ENCODE assay signal across 8 mouse cellular contexts in genomic region chr8:46769408-46770180, GRCm38 (mm10). TPM values are rescaled to one million over a fixed set of nuclear protein-coding genes. Genes with fewer than 3 reads are reported as not detected.
DNase-seq lines count a peak whose midpoint lies in the region; ATAC-seq and TF ChIP-seq lines count a peak whose summit lies in the region.

No protein-coding gene starts in this region.

- no peaks in the 10 kb centered on the region for H3K36me3 ChIP-seq in embryonic facial prominence, embryonic 14.5 days (ENCODE audit: control insufficient read depth, insufficient read depth, low read length)
- no peaks in the 10 kb centered on the region for H3K36me3 ChIP-seq in intestine, embryonic 15.5 days

- no peaks in the 10 kb centered on the region for H3K9me3 ChIP-seq in embryonic facial prominence, embryonic 14.5 days (ENCODE audit: control insufficient read depth, low read length)
- no peaks in the 10 kb centered on the region for H3K9me3 ChIP-seq in intestine, embryonic 15.5 days

- no peak for TF ChIP-seq CTCF in layer of hippocampus, adult 2 months (conservative IDR thresholded peaks at IDR 0.05)

- H3K9ac ChIP-seq in embryonic facial prominence, embryonic 14.5 days (ENCODE audit: low read depth, low read length), result no peak overlapping the region; the same call in 1 of the 2 replicates
- no peak overlapping the region for H3K9ac ChIP-seq in intestine, embryonic 15.5 days

- peaks cover 17% of the 10 kb centered on the region for H3K4me1 ChIP-seq in embryonic facial prominence, embryonic 14.5 days (ENCODE audit: control insufficient read depth, insufficient read depth, low read length)
- peaks cover 7% of the 10 kb centered on the region for H3K4me1 ChIP-seq in intestine, embryonic 15.5 days (replicated peaks)

- H3K4me3 ChIP-seq in layer of hippocampus, adult 2 months, result no peak overlapping the region
- H3K4me3 ChIP-seq in embryonic facial prominence, embryonic 14.5 days (ENCODE audit: low read depth, low read length), result no peak overlapping the region
- no peak overlapping the region for H3K4me3 ChIP-seq in intestine, embryonic 15.5 days (replicated peaks)

- peak; percentile 13 to 58 for DNase-seq in layer of hippocampus, adult 2 months (ENCODE audit: low spot score in 2 of 2)
- no peak for DNase-seq in layer of hippocampus, adult 9-10 months (ENCODE audit: low spot score)
- no peak for DNase-seq in embryonic facial prominence, embryonic 14.5 days (ENCODE audit: low spot score)
- no peak for DNase-seq in MN1 (ENCODE audit: low spot score)
- DNase-seq in gastrocnemius, adult 8-10 months (ENCODE audit: low spot score in 2 of 2), result no peak
- no peak for DNase-seq in heart, postnatal 10 days

- ATAC-seq in embryonic facial prominence, embryonic 14.5 days (ENCODE audit: low read depth), result peak; percentile 70; the same call in 1 of the 2 replicates
- ATAC-seq in intestine, embryonic 15.5 days, result peak; percentile 57; the same call in 1 of the 2 replicates
- 0 out of 2 replicates have a peak, but pooled peaks have one; percentile 32 for ATAC-seq in megakaryocyte-erythroid progenitor cell, adult 5-6 weeks (replicated peaks; ENCODE audit: low FRiP score, low TSS enrichment, poor library complexity, severe bottlenecking)

- 64% methylated on average over 11 of the region's 11 CpGs for WGBS in embryonic facial prominence, embryonic 14.5 days
- 74% methylated on average over 11 of the region's 11 CpGs for WGBS in intestine, embryonic 15.5 days

- H3K27ac ChIP-seq in layer of hippocampus, adult 2 months, result peak overlapping the region; percentile 86
- peak overlapping the region; percentile 61 for H3K27ac ChIP-seq in embryonic facial prominence, embryonic 14.5 days (replicated peaks; ENCODE audit: low read depth, low read length)
- 0 out of 2 replicates have a peak overlapping the region, but pooled peaks have one; percentile 9 for H3K27ac ChIP-seq in intestine, embryonic 15.5 days

- no peaks in the 10 kb centered on the region for H3K27me3 ChIP-seq in embryonic facial prominence, embryonic 14.5 days (replicated peaks; ENCODE audit: control insufficient read depth, insufficient read depth, low read length)
- H3K27me3 ChIP-seq in intestine, embryonic 15.5 days (replicated peaks), result no peaks in the 10 kb centered on the region

- no peak overlapping the region for H3K4me2 ChIP-seq in embryonic facial prominence, embryonic 14.5 days (ENCODE audit: low read depth, low read length)
- H3K4me2 ChIP-seq in intestine, embryonic 15.5 days (replicated peaks), result no peak overlapping the region

- intact Hi-C loops in heart, postnatal 10 days (cut with DNase I), result no loop called here

RNA-seq across cellular contexts. Expression of gene Irf2, which starts 30.1 kb away (rescaled TPM):
- 10 to 100 TPM; 54.6 to 62.0 TPM for total RNA-seq in layer of hippocampus, adult 2 months (2021)
- 15.3 and 15.8 TPM in 2 replicates for polyA plus RNA-seq in embryonic facial prominence, embryonic 14.5 days (2014; fragmentation: Nextera tagmentation; extraction: Ambion mirVana)
- polyA plus RNA-seq in intestine, embryonic 15.5 days (2015; fragmentation: Nextera tagmentation; extraction: Ambion mirVana), result 26.6 and 34.7 TPM in 2 replicates
- total RNA-seq in megakaryocyte-erythroid progenitor cell, adult 5-6 weeks (2014; fragmentation: Nextera tagmentation), result 55.0 and 76.9 TPM in 2 replicates
- 17.2 and 26.2 TPM in 2 replicates for total RNA-seq in megakaryocyte-erythroid progenitor cell, adult 5-6 weeks (2017)
- total RNA-seq in gastrocnemius, adult 8-10 months (2022), result 10 to 100 TPM; 24.9 to 35.0 (median 31.2) TPM
- total RNA-seq in heart, postnatal 10 days (2021), result 10 to 100 TPM; 38.2 to 47.6 TPM

Comparison
In these comparisons a context has a peak if more than half of its experiments do, and no peak if none do; other contexts are left out.
1. DNase-seq: peak in layer of hippocampus, adult 2 months (2 of 2); none in layer of hippocampus, adult 9-10 months (single experiment), embryonic facial prominence, embryonic 14.5 days (single experiment), MN1 (single experiment), gastrocnemius, adult 8-10 months (0 of 2) and heart, postnatal 10 days (0 of 2).
2. H3K27ac ChIP-seq: peak in every context shown above with its lines; median percentile 86 in layer of hippocampus, adult 2 months; 61 in embryonic facial prominence, embryonic 14.5 days; 9 in intestine, embryonic 15.5 days.
3. Peak in every context shown above with its lines, with median percentiles within 50 percentile points of each other: ATAC-seq.